23 mouse cellular contexts compared by ENCODE assay signal in genomic region chr8:102053429-102053828, GRCm38 (mm10).
"Had no signal": no experiment of that assay in that cellular context is flagged by ENCODE, and none has a peak within 500 bp of the region (broad histone marks: within the 10 kb centered on the region; RNA-seq: fewer than 3 reads in every experiment).

No protein-coding gene starts in this region.

- DNase-seq: gastrocnemius, postnatal 14 days; gastrocnemius, postnatal 36 days; heart, adult 2 months; heart, postnatal 14 days; heart, postnatal 36 days; kidney, adult 18-20 months; kidney, adult 8-10 months; kidney, postnatal 10 days; kidney, postnatal 25 days; kidney, postnatal 4 days; liver had no signal

- H3K27ac ChIP-seq: heart, adult 2 months; heart, embryonic 13.5 days; heart, embryonic 15.5 days; hindbrain, embryonic 13.5 days; hindbrain, embryonic 15.5 days; hindbrain, postnatal 0 days; intestine, embryonic 15.5 days; layer of hippocampus, adult 2 months; left cerebral cortex, adult 2 months; limb, embryonic 10.5 days; limb, embryonic 12.5 days; liver, embryonic 12.5 days; liver, embryonic 14.5 days had no signal

- H3K36me3 ChIP-seq: heart, embryonic 13.5 days; heart, embryonic 15.5 days; hindbrain, embryonic 13.5 days; hindbrain, embryonic 15.5 days; intestine, embryonic 15.5 days; limb, embryonic 10.5 days; limb, embryonic 12.5 days; liver, embryonic 12.5 days had no signal

- H3K4me3 ChIP-seq: heart, adult 2 months; heart, embryonic 13.5 days; heart, embryonic 15.5 days; hindbrain, embryonic 13.5 days; hindbrain, embryonic 15.5 days; intestine, embryonic 15.5 days; layer of hippocampus, adult 2 months; left cerebral cortex, adult 2 months; limb, embryonic 10.5 days; limb, embryonic 12.5 days; liver, embryonic 12.5 days had no signal

- H3K27me3 ChIP-seq: heart, embryonic 13.5 days; heart, embryonic 15.5 days; hindbrain, embryonic 13.5 days; hindbrain, embryonic 15.5 days; intestine, embryonic 15.5 days; limb, embryonic 12.5 days; liver, embryonic 12.5 days had no signal

- H3K4me1 ChIP-seq: heart, embryonic 13.5 days; heart, embryonic 15.5 days; hindbrain, embryonic 13.5 days; hindbrain, embryonic 15.5 days; intestine, embryonic 15.5 days; limb, embryonic 10.5 days; limb, embryonic 12.5 days; liver, embryonic 12.5 days had no signal

- H3K9me3 ChIP-seq: heart, embryonic 13.5 days; heart, embryonic 15.5 days; hindbrain, embryonic 13.5 days; hindbrain, embryonic 15.5 days; intestine, embryonic 15.5 days; limb, embryonic 10.5 days; limb, embryonic 12.5 days; liver, embryonic 12.5 days had no signal
